Mouse (Mus musculus): Measurements from ENCODE around the gene Lypd6b.

DNA sequence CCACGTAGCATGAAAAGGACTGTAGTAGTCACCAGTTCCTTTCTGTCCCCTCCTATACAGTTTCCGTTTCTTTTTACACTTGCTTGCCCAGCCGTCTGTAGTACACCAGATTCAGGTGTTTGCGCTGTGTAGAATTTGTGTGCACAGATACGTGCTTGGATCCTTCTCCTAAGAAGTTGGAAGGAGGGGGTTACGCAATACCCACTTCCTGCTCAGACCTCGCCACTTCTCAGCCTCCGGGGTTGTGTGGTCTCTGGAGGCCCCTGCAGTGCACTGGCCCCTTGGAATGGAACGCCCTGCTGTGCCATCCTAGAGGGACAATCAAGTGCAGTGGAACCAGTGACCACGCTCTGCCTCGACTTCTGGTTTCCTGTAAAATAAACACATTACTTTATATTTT lies 16.3 kb upstream of the Lypd6b start:
- TF ChIP-seq CTCF (IDR thresholded peaks at IDR 0.05; ENCODE audit: low read depth, low read length) = no peak
- no peak for TF ChIP-seq GATA2 (IDR thresholded peaks at IDR 0.05; ENCODE audit: borderline replicate concordance, low read depth, low read length)
- no peak for TF ChIP-seq TAL1 (conservative IDR thresholded peaks at IDR 0.05; ENCODE audit: low read depth, low read length)
- TF ChIP-seq POLR2AphosphoS5 (IDR thresholded peaks at IDR 0.05; ENCODE audit: insufficient replicate concordance, low read depth, low read length) = no peak
- TF ChIP-seq GATA1 (IDR thresholded peaks at IDR 0.05; ENCODE audit: borderline replicate concordance, low read length) = no peak

All from G1E (cell line).